Mouse (Mus musculus) left cerebral cortex, adult 18-20 months (tissue): ENCODE data around the gene Rab24. TPM values are rescaled to one million over a fixed set of nuclear protein-coding genes. Genes with fewer than 3 reads are reported as not detected.

ENCODE experiments used
- DNase-seq, 2 experiments: peaks; one replicate each; pipeline ENCODE4 v3.0.0; 2021 to 2022; ENCODE audit warnings: low spot score in 2 of 2, mixed read lengths in 1 of 2
- total RNA-seq, 2 experiments: library from RNA; stranded (reverse); gene quantifications; 2 replicates each; pipeline ENCODE4 v1.2.3; 2021

Gene Rab24
- total RNA-seq, 2 experiments from 2014 or later: 87.6 to 89.3 TPM

DNA sequence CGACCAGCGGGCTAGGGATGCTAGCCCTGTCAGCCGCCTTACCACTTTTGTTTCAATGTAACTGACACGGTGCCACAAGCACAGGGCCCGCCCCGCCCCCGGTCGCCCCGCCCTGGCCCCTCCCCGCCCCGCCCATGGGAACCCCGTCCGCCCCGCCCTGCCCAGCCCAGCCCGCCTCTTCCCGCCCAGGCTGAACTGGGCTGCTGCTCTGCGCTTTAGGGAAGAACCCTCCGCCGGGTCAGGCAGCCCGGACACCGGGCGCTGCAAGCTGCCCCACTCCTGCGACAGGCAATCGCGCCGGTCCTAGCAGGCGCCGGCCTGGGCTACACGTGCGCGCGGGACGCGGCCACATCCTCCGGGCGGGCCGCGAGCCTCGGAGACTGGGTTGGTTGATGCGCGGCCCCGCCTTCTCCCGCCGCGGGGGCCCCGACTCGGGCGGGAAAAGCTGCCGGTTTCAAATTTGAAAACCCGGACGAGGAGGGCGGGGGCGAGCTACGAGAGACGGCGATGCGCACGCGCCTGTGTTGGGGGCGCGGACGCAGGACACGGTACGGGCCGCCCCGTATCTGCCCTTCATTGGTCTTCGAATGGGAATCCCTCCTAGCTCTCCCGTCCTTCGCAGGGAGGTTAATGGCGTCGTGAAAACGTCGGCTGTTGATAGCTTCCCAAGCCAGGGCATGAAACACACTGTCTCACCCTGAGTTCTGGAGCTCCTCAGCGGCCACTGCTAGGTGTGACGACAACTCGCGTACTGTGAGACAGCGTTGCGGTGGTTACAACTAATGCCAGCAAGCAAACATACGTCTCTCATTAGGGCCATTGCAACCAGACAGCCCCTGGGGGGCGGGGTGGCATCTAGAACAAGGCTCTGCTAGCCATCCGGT lies 8.2 kb upstream of the Rab24 start, which contains the start of gene Mxd3:
Gene Mxd3, minus strand, starts transcription at position 141 of the 884 bp plus-strand sequence.
- DNase-seq: peak; percentile 66 to 75

DNA sequence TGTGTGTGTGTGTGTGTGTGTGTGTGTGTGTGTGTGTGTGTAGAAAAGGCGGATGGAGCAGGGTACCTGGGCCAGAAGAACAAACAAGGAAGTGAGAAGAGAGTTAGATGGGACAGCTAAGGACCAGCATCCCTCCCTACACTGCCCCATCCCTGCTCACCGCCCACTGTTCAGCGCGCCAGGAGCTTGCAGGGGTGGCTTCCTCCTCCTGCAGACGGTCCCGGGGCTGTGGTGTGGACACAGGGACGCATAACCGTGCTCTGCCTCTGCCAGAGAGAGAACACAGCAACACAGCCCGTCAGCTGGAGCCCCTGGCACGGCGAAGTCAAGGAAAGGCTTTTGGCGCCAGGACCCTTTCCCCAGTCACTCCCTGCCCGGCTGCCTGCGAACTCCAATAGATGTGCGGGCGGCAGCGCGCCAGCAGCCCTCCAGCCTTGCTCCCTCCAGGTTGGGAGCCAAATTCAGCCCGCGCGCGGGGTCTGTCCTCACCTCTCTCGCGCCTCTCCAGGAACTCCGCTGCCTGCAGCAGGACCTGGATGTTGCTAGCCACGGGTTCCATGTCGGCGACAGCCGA lies 7.5 kb upstream of the Rab24 start:
- DNase-seq: no peak

- DNase-seq: no peak
Observed at GRCm38 (mm10) chr13:55328641-55329040, 6.9 kb upstream of the Rab24 start.

DNA sequence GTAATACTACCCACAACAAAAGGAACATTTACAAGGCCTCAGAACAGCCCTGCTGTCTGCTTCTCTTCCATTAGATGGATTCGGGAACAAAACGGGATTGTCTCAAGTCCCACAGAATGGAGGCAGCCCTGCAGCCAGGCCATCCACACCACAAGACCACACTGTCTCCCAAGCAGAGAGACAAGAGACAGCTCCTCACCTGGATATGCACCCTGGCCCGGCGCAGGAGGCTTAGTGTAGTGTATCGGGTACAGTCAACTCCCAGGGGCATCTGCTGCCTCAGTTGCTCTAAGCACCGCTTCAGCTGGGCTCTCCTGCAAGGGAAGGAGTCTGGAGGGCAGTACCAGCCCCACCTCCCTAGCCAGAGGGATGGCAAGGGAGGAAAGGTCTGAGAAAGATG lies 6.4 kb upstream of the Rab24 start:
- DNase-seq: no peak

- DNase-seq: peak; percentile 92 to 94
Observed at GRCm38 (mm10) chr13:55327633-55328032, 5.9 kb upstream of the Rab24 start.

- DNase-seq: no peak
Observed at GRCm38 (mm10) chr13:55327169-55327568, 5.4 kb upstream of the Rab24 start.

GRCm38 (mm10) chr13:55325596-55325995 lies 3.9 kb upstream of the Rab24 start:
- peak in 1 of 2 experiments; percentile 63 for DNase-seq

DNA sequence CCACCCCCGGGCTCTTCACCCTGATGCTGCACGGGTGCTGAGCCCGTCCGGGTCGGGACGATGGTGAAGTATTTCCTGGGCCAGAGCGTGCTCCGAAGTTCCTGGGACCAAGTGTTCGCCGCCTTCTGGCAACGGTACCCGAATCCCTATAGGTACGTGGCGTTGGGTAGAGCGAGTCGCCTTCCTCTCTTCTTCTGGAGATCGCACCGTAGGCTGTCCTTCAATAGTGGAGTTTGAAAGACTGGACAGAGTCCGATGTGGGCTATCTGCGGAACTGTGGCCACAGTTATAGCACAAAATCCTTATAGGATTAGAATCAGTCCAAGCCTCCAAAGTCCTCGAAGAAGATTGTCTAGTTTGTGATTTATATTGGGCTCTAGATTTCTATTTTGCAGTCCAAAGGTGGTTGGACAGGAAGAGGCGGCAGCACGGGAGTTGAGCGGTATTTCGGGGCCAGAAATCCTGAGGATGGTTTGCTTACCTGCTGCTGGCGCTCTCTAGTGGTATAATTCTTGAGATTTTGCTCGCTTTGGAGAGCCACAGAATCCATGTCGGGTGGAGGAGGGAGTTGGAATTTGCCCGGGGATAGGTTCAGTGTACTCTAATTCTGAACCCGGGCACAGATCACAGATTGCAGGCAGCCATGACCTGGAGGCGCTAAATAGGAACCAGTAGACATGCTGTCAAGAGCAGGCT lies 532 bp upstream of the Rab24 start:
- peak; percentile 28 to 45 for DNase-seq

- no peak for DNase-seq
Observed at GRCm38 (mm10) chr13:55319931-55320533, 1.7 kb downstream of the Rab24 start, which contains the start of gene Prelid1. Gene Prelid1, plus strand, starts transcription at chr13:55320500.

DNA sequence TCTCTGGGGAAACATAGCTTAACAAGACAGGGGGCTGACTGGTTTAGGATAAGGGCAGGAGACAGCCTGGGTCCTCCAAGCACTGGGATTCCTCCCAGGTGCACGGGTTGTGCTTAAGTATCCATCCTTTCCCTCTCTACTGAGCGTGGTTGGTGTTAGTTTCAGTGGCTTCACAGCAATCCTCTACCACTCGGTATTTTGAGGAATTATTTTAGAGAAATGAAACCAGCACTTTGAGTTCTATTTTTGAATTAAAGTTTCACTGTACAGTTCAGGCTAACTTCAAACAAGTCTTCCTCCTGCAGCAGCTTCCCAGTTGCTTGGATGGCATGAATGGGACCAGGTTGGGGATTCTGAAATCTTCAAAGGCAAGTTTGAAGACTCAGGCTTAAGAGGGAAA lies 3.4 kb downstream of the Rab24 start:
- DNase-seq: no peak

DNA sequence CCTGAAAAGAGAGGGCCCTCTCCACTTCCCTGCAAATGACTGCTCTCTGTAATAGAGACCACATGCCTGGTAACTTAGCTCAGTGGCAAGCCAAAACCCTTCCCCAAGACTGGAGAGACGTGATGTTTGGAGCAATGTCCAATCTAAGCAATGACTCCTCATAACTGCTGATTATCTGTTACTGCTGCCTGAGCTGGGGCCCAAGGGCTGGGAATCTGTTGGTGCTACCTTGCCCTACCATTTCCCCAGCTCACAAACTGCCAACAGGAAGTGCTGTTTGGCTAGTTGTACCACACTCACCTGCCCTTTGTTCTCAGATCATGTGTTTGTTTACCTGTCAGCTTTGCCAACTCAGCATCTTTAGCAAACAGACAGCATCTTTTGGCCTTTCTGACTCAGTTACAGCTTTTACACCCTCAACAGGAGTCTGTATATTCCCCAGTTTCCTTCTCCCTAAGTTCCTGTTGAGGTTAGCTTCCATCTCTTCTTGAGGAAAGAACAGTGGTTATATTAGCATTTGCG lies 6.8 kb downstream of the Rab24 start:
- no peak for DNase-seq

GRCm38 (mm10) chr13:55313051-55313450 lies 8.7 kb downstream of the Rab24 start:
- DNase-seq: no peak

- peak; percentile 53 to 75 for DNase-seq
Observed at GRCm38 (mm10) chr13:55312028-55312630, 9.6 kb downstream of the Rab24 start.

DNA sequence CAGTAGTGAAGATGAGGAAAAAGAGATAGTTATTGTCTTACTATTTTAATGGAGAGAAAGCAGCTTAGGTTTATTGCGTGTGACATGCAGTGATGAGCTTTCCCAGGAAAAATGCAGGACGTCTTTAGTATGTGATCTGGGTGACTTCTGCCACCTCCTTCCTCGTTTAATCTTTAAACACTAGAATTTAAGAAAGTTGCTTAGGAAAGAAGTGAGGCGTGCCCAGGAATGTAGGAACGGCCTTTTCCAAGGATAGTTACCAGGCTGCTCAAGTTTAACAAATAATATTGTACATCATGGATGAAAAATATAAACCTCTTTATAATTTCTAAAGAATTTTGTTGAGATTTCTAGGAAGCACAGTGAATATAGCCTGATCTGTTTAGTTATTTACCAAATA lies 20.8 kb downstream of the Rab24 start:
- no peak for DNase-seq

GRCm38 (mm10) chr13:55296760-55297159 lies 25.0 kb downstream of the Rab24 start:
- no peak for DNase-seq

DNA sequence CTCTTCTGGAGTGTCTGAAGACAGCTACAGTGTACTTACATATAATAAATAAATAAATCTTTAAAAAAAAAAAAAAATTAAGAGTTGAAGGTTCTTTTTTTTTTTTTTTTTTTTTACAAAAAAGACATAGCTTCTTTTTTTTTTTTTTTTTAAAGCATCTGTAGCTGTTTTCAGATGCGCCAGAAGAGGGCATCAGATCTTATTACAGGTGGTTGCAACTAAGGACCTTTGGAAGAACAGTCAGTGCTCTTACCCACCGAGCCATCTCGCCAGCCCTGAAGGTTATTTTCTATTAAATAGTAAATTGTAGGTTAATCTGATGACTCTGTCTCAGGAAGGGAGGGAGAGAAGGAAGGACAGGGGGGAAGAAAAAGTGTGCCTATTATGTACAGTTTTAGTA lies 32.9 kb downstream of the Rab24 start:
- DNase-seq: no peak

DNA sequence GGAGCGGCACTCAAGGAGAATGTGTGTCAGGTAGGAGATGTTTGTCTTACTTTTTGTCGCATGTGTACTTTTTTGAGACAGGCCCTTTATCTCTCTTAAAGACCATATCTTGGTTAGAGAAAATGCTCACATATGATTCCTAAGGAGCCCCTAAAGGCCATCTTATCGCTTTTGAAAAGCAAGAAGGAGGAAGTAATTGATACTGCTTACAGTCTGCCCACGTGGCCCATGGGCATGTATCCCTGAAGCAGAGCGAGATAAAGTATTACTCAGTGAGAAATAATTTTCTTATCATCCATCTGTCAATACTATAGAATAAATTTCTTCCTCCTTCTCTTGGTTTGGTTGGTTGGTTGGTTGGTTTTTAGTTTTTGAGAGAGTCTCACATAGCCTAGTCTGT lies 44.1 kb downstream of the Rab24 start:
- no peak for DNase-seq

- DNase-seq: no peak
Observed at GRCm38 (mm10) chr13:55277203-55277602, 44.5 kb downstream of the Rab24 start.
